Mouse (Mus musculus): ENCODE data around the gene Rpl39l.
A peak's percentile ranks its signal among the peaks of the same experiment; 100 is the strongest.
"Not testable (repeated sequence)": the region's sequence is repeated elsewhere in the genome, so short reads cannot be mapped to it uniquely, and the experiment has no call there.

Rpl39l gene

DNA sequence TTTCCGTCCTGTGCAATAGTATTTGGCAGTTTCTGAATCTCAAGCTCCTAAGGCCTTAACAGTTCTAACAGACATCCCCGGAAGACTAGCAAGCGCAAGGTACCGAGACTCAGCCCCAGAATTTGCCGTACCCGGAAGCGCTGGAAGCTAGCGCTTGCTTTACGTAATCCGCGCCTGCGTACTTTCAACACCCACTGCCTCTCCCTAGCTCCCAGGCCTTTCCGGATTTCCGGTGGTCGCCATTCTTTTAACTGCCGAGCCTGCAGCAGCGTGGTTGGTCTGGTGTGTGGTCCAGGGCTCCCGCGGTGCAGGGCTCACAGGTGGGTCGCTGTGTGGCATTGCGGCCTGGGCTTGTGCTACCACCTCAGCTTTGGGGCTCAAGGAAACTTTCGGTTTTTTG is at the start of gene Rpl39l:
Rpl39l (plus strand) TSS at position 222 of the 400 bp plus-strand sequence.
- no peak for DNase-seq (ENCODE audit: low read depth, low spot score)

DNA sequence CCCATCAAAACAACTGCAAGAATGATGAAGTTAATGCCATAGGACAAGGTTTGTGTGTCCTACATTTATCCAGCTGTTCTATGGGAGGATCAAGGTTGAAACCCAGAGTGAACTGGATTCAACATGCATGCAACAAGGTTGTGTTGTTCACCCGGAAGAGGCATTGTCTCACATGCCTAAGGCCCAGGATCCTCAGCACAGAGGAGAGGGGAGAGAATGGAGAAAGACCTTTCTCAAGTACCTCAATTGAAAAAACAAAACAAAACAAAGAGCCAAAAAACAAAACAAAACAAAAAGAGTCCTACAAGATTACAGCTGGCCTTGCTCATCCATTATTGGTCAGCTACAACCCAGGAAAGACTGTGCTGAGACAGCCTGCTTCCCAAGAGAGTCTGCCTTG is 42.4 kb upstream of the Rpl39l start:
- DNase-seq (ENCODE audit: low read depth, low spot score), result no peak

DNA sequence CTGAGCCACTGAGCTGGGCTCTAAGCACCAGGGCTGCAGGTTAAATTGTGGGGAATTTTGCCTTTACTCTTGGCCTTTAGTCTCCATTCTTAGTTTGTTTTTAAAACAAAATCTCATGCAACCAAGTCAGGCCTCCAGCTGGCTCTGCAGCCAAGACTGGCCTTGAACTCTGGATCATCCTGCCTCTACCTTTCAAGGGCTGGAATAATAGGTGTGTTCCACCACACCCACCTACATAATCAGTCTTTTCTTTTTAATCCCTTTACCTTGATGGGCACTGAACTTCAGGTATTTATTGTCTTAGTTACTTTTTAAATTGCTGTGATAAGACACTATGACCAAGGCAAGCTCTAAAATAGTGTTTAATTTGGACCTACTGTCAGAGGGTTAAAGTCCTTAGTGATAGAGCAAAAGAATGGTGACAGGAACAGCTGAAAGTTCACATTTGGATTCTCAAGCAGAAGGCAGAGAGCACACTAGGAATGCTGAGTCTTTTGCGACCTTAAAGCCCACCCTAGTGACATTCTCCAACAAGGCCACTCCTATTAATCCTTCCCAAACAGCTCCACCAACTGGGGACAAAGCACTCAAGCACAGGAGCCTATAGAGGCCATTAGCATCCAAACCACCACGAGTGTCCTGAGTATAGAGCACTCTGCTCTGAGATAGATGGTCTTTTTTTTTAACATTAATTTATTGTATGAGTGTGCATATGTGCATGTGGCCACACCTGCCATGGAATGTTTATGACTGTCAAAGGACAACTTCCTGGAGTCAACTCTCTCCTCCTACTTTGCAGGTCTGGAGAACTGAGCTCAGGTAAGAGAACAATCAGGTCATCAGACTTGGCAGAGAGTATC is 40.7 kb upstream of the Rpl39l start:
- DNase-seq (ENCODE audit: low read depth, low spot score), result no peak

GRCm38 (mm10) chr16:10143166-10143565 is 26.9 kb upstream of the Rpl39l start:
- no peak for DNase-seq (ENCODE audit: low read depth, low spot score)

DNA sequence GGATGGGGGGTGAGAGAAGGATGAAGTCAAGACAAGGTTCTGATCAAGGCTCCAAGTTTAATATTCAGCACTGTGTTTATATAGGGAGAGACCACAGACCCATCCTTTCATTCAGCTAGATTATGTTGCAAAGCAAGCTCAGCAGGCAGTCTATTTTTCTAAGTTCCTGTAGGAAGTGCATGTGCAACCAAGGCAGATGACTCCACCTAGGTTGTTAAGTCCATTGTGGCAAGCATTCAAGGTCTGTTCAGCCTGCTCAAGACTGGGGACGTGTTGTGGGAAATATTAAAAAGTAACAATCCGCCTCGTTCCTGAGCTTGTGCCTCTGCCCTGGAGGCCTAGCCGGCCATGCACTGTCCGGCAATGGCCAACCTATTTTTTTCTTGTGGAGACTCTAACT is 22.6 kb upstream of the Rpl39l start:
- no peak for DNase-seq (ENCODE audit: low read depth, low spot score)

GRCm38 (mm10) chr16:10169123-10169905 is 712 bp upstream of the Rpl39l start:
- DNase-seq (ENCODE audit: low read depth, low spot score), result no peak

DNA sequence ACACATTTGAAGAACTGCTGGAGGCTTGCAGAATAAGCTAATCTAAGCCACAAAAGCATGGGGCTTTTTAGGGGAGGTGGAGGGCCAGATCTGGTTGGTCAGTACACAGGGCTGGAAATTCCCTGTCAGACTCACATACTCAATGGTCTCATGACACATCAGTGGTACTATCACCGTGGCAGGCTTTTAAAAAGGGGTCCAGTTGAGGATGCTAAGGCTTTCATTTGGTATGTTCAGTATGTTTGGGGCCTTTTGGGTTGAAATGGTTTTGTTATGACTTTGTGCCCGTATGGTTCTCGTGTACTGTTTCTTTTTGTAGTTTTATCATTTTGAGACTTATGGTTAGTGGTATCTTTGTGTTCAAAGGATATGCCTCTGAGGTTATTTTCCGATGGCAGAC is 1.2 kb downstream of the Rpl39l start:
- no peak for DNase-seq (ENCODE audit: low read depth, low spot score)

GRCm38 (mm10) chr16:10172179-10172820 is 2.3 kb downstream of the Rpl39l start:
- no peak for DNase-seq (ENCODE audit: low read depth, low spot score)

- not testable (repeated sequence) for DNase-seq (ENCODE audit: low read depth, low spot score)
Measured at GRCm38 (mm10) chr16:10187461-10187860, 17.4 kb downstream of the Rpl39l start.

DNA sequence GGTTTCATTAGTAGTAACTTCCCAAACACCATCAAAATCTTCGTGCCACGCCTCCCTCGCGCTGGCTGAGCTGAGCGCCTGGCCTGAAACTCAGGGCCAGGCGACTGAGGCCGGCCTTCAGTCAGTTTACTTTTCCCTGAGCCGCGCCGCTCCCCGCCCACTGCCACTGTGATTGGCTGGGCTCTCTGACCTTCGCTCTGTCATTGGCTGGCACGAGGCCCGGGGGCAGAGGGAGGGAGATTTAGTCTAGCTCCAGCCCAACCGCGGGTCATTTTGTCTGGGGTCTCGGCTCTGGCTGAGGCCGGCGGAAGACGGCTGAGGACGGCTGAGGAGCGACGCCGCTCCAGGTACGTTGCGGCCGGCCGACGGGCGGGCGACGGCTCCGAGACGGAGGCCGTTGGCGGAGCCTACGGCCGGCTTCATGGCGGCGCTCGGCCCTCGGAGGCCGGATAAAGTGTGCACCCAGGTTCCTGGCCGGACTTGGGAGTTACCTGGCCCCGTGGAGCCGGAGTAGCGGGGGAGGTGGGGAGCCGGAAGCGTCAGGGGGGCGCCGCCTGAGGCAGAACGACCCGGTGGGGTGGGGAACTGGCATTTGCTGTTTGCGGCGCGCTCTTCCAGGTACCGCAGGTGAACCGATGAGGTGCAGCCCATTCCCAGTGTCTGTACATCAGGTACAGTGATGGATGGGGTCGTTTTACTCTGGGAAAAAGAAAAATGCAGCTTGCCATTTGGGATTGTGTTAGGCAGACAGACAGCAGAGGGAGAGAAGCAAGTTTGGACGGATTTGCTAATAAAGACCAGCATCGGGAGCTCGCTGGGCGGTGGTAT is 22.9 kb downstream of the Rpl39l start, which contains the start of gene Atf7ip2:
Atf7ip2 (plus strand) TSS at position 34 of the 828 bp plus-strand sequence.
- DNase-seq (ENCODE audit: low read depth, low spot score), result peak; percentile 27

DNA sequence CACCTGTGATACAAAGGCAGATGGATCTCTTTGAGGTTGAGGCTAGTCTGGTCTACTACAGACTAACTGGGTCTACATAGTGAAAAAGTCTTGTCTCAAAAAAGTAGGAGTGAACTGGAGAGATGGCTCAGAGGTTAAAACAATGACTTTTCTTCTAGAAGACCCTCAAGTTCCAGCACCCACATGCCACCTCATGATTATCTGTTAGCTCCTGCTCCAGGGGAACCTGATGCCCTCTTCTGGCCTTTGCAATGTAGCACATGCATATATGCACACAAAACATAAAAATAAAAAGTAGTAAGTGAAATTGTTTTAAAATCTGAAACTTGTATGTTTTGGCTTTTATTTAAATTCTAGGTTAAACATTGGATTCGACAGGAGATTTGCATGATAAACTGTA is 38.8 kb downstream of the Rpl39l start:
- no peak for DNase-seq (ENCODE audit: low read depth, low spot score)

- not testable (repeated sequence) for DNase-seq (ENCODE audit: low read depth, low spot score)
Measured at GRCm38 (mm10) chr16:10216366-10216765, 46.3 kb downstream of the Rpl39l start.

GRCm38 (mm10) chr16:10217020-10217419 is 47.0 kb downstream of the Rpl39l start:
- DNase-seq (ENCODE audit: low read depth, low spot score), result not testable (repeated sequence)
